Mouse (Mus musculus): ENCODE measurements at regions not wholly inside any gene's neighbourhood (a gene's known extent, or its start where the extent isn't known, plus 50 kb on each side); places are given as distances from the start of the nearest gene placed in this dataset.

DNA sequence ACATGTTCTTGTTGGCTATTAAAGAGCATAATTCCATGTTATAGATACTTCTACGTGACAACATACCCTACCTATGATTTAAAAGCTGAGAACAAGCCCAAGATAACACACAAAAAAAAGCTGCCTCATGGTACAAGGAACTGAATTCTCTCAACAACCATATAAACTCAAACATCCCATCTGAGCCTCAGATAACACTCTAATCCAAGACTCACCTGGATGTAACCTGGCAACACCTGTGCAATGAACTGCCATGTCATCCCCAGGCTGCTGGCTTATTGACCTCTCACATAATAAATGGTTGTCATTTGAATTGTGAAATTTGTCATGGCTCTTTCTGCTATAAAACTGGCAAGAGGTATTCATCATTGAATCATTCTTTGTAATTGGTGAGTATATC is 93.5 kb upstream of the Gm11146 start:
- DNase-seq (ENCODE audit: low read depth, low spot score) = no peak

DNA sequence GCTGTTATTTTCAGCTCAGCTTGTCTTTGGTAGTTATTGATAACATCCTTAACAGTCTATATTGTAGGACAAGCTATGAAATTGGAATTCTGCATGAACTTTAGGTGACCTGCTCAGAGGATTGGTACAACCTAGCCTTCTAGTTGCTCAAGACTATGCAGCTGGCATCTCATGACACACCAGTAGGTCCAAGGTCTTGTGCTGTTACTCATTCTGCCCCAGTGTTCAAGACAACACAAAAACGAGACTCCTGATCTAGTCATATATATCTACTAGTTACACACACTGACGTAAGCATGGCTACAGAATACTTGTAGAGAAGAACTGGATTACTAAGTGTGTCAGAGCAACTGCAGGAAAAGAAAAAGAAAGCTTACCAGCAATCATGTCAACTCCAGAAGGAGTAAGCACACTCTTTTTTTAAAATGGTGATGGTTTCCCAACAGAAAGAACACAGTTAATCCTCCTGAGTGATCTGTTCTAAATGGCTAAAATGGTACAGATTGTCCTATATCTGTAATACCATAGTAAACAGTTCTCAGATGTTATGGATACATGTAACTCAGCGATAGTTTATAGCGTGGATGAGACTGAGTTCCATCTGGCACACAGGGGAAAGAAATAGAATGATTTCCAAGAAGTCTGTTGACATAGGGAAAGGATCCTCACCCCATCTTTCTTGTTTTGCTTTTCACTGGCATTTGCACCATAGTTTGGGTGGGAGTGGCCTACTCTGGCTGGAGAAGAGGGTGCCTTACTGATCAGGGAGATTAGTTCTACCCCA is 85.4 kb upstream of the Gm11146 start:
- no peak for DNase-seq (ENCODE audit: low read depth, low spot score)

DNA sequence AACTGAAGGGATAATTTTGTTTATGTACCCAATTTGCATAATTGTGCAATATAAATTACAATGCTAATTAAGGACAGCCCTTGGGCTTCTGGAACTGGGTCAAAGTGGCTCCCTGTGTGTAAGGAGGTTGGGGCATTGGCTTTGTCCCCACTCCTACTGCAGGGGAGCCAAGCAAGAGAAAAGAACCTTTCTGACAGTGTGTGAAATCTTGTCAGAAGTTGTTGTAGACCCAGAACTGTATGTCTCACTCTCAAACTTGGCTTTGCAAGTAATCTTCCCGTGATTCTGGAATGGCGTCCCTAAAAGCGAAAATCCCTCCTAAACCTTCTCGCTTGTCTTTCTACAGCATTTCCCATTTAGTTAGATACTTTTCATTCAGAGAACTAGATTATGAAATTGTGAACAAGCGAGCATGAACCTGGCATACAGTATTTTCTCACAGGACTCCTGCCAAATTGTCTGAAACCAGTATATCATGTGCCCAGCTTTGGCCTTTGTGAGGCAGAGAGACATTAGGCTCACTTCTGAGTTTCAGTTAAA is 83.8 kb upstream of the Gm11146 start:
- DNase-seq (ENCODE audit: low read depth, low spot score) = no peak

DNA sequence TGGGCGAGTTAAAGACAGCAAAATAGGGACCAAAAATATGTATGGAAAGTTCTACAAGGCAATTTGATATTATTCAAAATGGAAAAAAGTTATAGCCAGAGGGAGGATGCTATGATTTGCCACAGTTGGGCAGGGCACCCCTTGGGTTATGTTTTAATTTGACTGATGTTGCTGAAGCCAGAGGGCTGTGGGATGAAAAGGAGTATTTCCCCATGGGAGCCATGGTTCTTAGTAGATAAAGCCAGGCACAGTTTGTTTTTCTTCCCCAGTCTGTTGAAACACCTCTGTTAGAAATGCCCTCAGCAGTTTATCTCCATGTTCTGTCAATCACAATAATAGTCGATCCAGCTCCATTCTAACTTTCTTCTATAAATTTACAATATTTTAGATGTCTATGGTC is 82.6 kb upstream of the Gm11146 start:
- no peak for DNase-seq (ENCODE audit: low read depth, low spot score)

DNA sequence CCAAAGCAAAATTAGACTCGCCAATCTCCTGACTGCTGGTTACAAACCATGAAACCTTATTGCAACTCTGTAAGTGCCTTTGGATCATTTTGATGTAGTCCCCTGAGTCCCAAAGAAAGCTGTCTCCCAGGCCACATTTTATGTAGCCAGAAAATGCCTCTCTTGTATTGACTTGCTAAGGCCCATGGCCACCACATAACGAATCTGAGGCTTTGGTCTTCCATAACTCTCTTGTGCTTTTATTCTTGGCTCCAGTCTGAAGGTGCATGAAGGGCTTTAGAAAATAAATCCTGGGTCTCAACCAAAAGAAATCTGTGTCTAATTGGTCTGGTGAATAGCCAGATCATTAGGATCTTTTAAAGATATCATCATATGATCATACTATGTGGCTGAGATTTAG is 77.3 kb upstream of the Gm11146 start:
- DNase-seq (ENCODE audit: low read depth, low spot score) = no peak

DNA sequence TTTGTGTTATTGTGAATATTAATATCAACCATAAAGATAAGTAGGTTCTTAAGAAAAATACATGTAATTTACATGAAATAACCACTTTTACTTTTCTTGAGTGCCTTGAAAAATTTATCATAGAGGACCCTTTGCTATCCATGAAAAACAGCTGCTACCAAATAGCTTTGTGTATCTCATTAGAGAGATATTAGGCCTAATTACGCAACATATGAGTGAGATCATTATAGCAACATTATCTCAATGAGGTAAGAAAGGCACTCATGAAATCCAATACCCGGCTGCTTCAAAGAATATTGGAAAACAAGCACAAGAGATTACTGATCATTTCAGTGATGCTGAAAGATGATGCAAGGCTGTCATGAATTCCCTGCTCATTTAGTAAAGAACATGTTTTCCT is 74.9 kb upstream of the Gm11146 start:
- no peak for DNase-seq (ENCODE audit: low read depth, low spot score)

DNA sequence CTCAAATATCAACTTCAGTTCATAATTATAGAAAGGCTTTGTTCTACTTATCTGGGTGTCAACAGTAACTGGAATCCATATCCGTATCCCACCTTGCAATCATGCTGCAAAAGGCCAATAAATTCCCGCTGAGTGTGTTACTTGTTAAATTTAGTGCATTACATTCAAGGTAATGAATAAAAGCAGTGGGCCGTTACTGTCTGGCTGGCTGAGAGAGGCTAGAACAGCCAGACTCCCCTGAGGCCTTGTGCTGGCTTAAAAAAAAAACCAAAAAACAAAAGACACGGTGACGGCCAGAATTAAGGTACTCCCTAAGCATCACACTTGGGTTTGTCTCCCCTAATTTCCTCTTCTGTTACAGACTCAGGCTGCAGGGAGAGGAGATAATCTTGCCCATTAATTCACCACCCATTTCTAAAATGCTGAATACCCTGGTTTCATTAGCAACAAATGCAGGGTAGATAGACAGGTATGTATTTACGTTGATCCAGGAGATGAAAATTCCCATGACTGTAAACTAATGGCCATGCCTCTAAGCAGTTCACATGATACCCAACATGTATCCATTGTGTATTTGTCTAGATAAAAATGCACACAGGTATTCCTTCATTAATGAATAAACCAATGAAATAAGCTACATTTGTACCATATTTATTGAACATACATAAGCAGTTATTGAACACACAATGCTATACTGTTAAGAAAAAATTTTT is 74.1 kb upstream of the Gm11146 start:
- DNase-seq (ENCODE audit: low read depth, low spot score) = no peak

DNA sequence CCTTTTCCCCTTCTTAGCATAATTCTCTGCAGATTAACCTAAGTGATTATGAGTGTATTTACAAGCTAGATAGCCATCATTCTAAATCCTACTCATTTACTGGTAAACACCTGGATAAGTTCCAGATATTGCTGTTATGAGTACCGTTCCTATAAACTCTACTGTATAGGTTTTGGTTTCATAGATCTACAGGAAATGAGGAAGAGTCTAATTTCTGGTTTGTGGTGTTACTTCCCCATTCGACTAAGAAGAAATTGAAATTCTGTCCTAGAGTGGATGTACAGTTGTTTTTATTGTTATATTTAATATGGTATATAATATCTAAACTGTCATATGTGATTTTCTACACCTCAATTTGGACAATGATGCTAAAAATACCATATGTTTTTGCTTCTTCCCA is 69.4 kb upstream of the Gm11146 start:
- no peak for DNase-seq (ENCODE audit: low read depth, low spot score)

DNA sequence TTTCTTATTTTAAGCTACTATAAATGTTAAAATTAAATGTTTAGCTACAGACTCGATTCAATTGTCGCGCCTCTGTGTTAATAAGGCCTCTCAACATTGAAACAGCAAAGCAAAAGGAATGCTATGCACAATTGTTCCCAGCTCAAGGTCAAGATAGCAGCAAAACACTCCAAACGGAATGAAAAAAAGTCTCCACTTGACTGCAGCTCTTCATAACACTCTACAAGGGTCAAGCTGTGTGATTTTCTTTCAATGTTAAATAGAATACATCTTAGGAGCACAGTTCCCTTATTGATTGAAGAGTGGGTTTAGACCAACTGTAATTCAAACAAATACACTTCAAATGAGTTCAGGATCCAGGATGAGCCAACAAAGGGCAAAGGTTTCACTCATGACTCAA is 63.9 kb upstream of the Gm11146 start:
- DNase-seq (ENCODE audit: low read depth, low spot score) = no peak

DNA sequence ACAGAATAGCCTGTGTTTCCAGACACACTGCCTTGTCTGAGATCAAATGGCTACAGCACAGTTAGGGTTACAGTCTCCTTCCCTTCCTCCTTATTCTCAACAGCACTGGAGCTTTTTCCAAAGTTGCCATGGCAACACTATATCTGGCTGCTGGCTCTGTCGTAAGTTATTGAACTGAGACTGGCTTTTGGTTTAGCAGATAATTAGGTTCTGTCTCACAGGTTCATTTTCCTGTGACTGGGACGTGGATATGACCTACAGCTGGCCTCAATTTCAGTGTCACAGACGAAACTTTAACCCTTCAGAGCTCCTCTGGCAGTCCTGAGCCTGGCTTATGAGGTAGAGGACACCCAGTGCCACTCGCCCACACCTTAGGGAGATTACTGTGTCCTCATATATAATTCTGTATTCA is 60.2 kb upstream of the Gm11146 start:
- no peak for DNase-seq (ENCODE audit: low read depth, low spot score)

DNA sequence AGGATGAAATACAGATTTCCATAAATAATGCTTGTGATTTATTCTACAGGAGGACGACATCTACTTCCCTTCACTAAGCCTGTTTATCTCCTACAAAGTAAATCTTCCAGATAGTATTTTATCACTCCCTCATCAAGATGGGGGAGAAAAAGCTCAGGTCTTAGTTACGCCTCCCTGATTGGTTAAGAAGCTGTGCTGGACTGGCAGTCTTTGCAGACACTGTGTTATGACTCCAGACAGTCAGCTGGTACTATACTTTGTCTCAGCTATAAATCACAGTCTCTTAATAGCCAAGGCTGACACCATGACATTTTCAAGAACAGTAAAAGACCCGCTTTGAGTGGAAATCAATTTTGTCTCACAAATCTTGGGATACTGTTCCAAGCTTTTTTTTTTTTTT is 51.4 kb upstream of the Gm11146 start:
- no peak for DNase-seq (ENCODE audit: low read depth, low spot score)
